Mouse (Mus musculus) MEL (cell line): Measurements from ENCODE around the gene Med11. TPM values are rescaled to one million over a fixed set of nuclear protein-coding genes. Genes with fewer than 3 reads are reported as not detected.

Source experiments
- DNase-seq: peaks from one replicate; pipeline ENCODE4 v3.0.0; 2011; ENCODE audit warnings: low read depth, low spot score
- H3K27ac ChIP-seq: 2 replicates; pipeline ENCODE4 v1.5.1; 2012; ENCODE audit warnings: low read depth, mild to moderate bottlenecking, control low read depth, low read length, moderate library complexity; ENCODE audit not compliant: control insufficient read depth
- H3K27me3 ChIP-seq, 2 experiments: fragments of 150-350 bp in 1 of 2; sonication (generic) in 1 of 2; 2 replicates each; pipeline ENCODE4 v1.6.1; 2012; ENCODE audit warnings: low read length in 2 of 2, mild to moderate bottlenecking in 2 of 2, improper control_type of control experiment in 1 of 2, moderate library complexity in 1 of 2; ENCODE audit not compliant: insufficient read depth in 2 of 2, control insufficient read depth in 1 of 2
- H3K36me3 ChIP-seq, 2 experiments: 2 replicates each; pipeline ENCODE4 v1.6.1; 2012 to 2014; ENCODE audit warnings: low read length in 2 of 2, improper control_type of control experiment in 1 of 2, inconsistent platforms in 1 of 2, mild to moderate bottlenecking in 1 of 2; ENCODE audit not compliant: insufficient read depth in 2 of 2, control insufficient read depth in 1 of 2
- H3K4me1 ChIP-seq, 2 experiments: fragments of 150-350 bp in 1 of 2; sonication (generic) in 1 of 2; 2 replicates each; pipeline ENCODE4 v1.6.1; 2012; ENCODE audit warnings: low read length in 2 of 2, improper control_type of control experiment in 1 of 2, mild to moderate bottlenecking in 1 of 2; ENCODE audit not compliant: insufficient read depth in 2 of 2, control insufficient read depth in 1 of 2
- H3K4me3 ChIP-seq, 2 experiments: fragments of 150-350 bp in 1 of 2; sonication (generic) in 1 of 2; 2 replicates each; pipeline ENCODE4 v1.5.1; 2012; ENCODE audit warnings: low read depth in 2 of 2, low read length in 2 of 2, mild to moderate bottlenecking in 2 of 2, moderate library complexity in 2 of 2, control low read depth in 1 of 2, improper control_type of control experiment in 1 of 2; ENCODE audit not compliant: control insufficient read depth in 1 of 2, insufficient read depth in 1 of 2
- H3K79me2 ChIP-seq: 2 replicates; pipeline ENCODE4 v1.6.1; 2012; ENCODE audit warnings: mild to moderate bottlenecking, low read length, moderate library complexity; ENCODE audit not compliant: control insufficient read depth, poor library complexity, insufficient read depth
- H3K9ac ChIP-seq: 2 replicates; pipeline ENCODE4 v1.6.1; 2012; ENCODE audit warnings: low read depth, mild to moderate bottlenecking, control low read depth, low read length, moderate library complexity; ENCODE audit not compliant: control insufficient read depth, poor library complexity, severe bottlenecking
- H3K9me3 ChIP-seq: fragments of 150-350 bp; sonication (generic); replicated peaks from 2 replicates; pipeline ENCODE4 v1.6.1; 2012; ENCODE audit warnings: mild to moderate bottlenecking, low read length, improper control_type of control experiment, moderate library complexity; ENCODE audit not compliant: insufficient read depth
- BHLHE40 ChIP-seq: IDR thresholded peaks from 2 replicates; pipeline ENCODE4 v1.6.1; 2012; ENCODE audit warnings: low read depth, mild to moderate bottlenecking, inconsistent platforms, low read length, improper control_type of control experiment, borderline replicate concordance
- CTCF ChIP-seq, 3 experiments: IDR thresholded peaks in 2 of 3; conservative IDR thresholded peaks in 1 of 3; 2 replicates each; pipeline ENCODE4 v1.5.1; 2011 to 2012; ENCODE audit warnings: low read length in 3 of 3, low read depth in 2 of 3, mild to moderate bottlenecking in 2 of 3, improper control_type of control experiment in 1 of 3, inconsistent platforms in 1 of 3, mixed read lengths in 1 of 3, moderate library complexity in 1 of 3; ENCODE audit not compliant: control insufficient read depth in 1 of 3, insufficient read depth in 1 of 3, poor library complexity in 1 of 3, severe bottlenecking in 1 of 3
- ELF1 ChIP-seq: IDR thresholded peaks from 2 replicates; pipeline ENCODE4 v1.6.1; 2014; ENCODE audit warnings: low read depth, mild to moderate bottlenecking, inconsistent platforms, low read length, improper control_type of control experiment, moderate library complexity
- EP300 ChIP-seq, 2 experiments: IDR thresholded peaks; 2 replicates each; pipeline ENCODE4 v1.6.1; 2011; ENCODE audit warnings: improper control_type of control experiment in 2 of 2, low read length in 2 of 2, low read depth in 1 of 2, mild to moderate bottlenecking in 1 of 2
- GABPA ChIP-seq: IDR thresholded peaks from 2 replicates; pipeline ENCODE4 v1.6.1; 2012; ENCODE audit warnings: low read depth, mild to moderate bottlenecking, inconsistent platforms, low read length, improper control_type of control experiment, moderate library complexity
- GATA1 ChIP-seq: IDR thresholded peaks from 2 replicates; pipeline ENCODE4 v1.6.1; 2011; ENCODE audit warnings: low read depth, low read length, improper control_type of control experiment
- HCFC1 ChIP-seq: IDR thresholded peaks from 2 replicates; pipeline ENCODE4 v1.6.1; 2012; ENCODE audit warnings: low read depth, mild to moderate bottlenecking, inconsistent platforms, low read length, improper control_type of control experiment, moderate library complexity
- KAT2A ChIP-seq: conservative IDR thresholded peaks from 2 replicates; pipeline ENCODE4 v1.6.1; 2012; ENCODE audit warnings: low read depth, low read length, improper control_type of control experiment, inconsistent platforms
- MAFK ChIP-seq: IDR thresholded peaks from 2 replicates; pipeline ENCODE4 v1.6.1; 2011; ENCODE audit warnings: low read depth, mild to moderate bottlenecking, low read length, improper control_type of control experiment, borderline replicate concordance
- MAX ChIP-seq: IDR thresholded peaks from 2 replicates; pipeline ENCODE4 v1.6.1; 2011; ENCODE audit warnings: low read length, improper control_type of control experiment
- MAZ ChIP-seq: IDR thresholded peaks from 2 replicates; pipeline ENCODE4 v1.6.1; 2012; ENCODE audit warnings: low read depth, mild to moderate bottlenecking, inconsistent platforms, low read length, improper control_type of control experiment
- MEF2A ChIP-seq: IDR thresholded peaks from 2 replicates; pipeline ENCODE4 v1.6.1; 2014; ENCODE audit warnings: low read depth, mild to moderate bottlenecking, inconsistent platforms, low read length, improper control_type of control experiment; ENCODE audit not compliant: poor library complexity, insufficient replicate concordance, severe bottlenecking; ENCODE audit errors: extremely low read depth
- MYC ChIP-seq: IDR thresholded peaks from 2 replicates; pipeline ENCODE4 v1.6.1; 2011; ENCODE audit warnings: low read depth, mild to moderate bottlenecking, low read length, improper control_type of control experiment, moderate library complexity
- NRF1 ChIP-seq: IDR thresholded peaks from 2 replicates; pipeline ENCODE4 v1.6.1; 2014; ENCODE audit warnings: low read depth, mild to moderate bottlenecking, inconsistent platforms, low read length, improper control_type of control experiment, moderate library complexity; ENCODE audit not compliant: poor library complexity, insufficient read depth, severe bottlenecking
- POLR2AphosphoS2 ChIP-seq: IDR thresholded peaks from 2 replicates; pipeline ENCODE4 v1.6.1; 2011; ENCODE audit warnings: low read length, improper control_type of control experiment
- RAD21 ChIP-seq: IDR thresholded peaks from 2 replicates; pipeline ENCODE4 v1.6.1; 2011; ENCODE audit warnings: mild to moderate bottlenecking, low read depth, low read length, improper control_type of control experiment
- SMC3 ChIP-seq: IDR thresholded peaks from 2 replicates; pipeline ENCODE4 v1.6.1; 2011; ENCODE audit warnings: low read depth, low read length, improper control_type of control experiment
- TAL1 ChIP-seq: IDR thresholded peaks from 2 replicates; pipeline ENCODE4 v1.6.1; 2012; ENCODE audit warnings: mild to moderate bottlenecking, inconsistent platforms, low read length, moderate library complexity, mixed read lengths
- TBP ChIP-seq: IDR thresholded peaks from 2 replicates; pipeline ENCODE4 v1.8.0; 2011; ENCODE audit warnings: low read depth, low read length, improper control_type of control experiment
- TCF12 ChIP-seq: IDR thresholded peaks from 2 replicates; pipeline ENCODE4 v1.6.1; 2014; ENCODE audit warnings: low read depth, mild to moderate bottlenecking, inconsistent platforms, low read length, improper control_type of control experiment, moderate library complexity
- USF2 ChIP-seq, 2 experiments: IDR thresholded peaks; 2 replicates each; pipeline ENCODE4 v1.6.1; 2011 to 2012; ENCODE audit warnings: improper control_type of control experiment in 2 of 2, low read length in 2 of 2, borderline replicate concordance in 1 of 2, inconsistent platforms in 1 of 2, low read depth in 1 of 2, mild to moderate bottlenecking in 1 of 2; ENCODE audit not compliant: insufficient read depth in 1 of 2
- ZMIZ1 ChIP-seq: IDR thresholded peaks from 2 replicates; pipeline ENCODE4 v1.6.1; 2012; ENCODE audit warnings: low read depth, mild to moderate bottlenecking, inconsistent platforms, low read length, improper control_type of control experiment, moderate library complexity
- ZNF384 ChIP-seq: IDR thresholded peaks from 2 replicates; pipeline ENCODE4 v1.6.1; 2012; ENCODE audit warnings: low read depth, mild to moderate bottlenecking, inconsistent platforms, low read length, improper control_type of control experiment
- polyA plus RNA-seq, 2 experiments: library from polyadenylated mRNA; stranded (reverse) in 1 of 2; unstranded in 1 of 2; fragments of >175 nt in 1 of 2; fragments of >200 nt in 1 of 2; gene quantifications; 2 replicates each; pipeline versions ENCODE4 v1.2.1 to v1.2.4; 2012; ENCODE audit warnings: low replicate concordance in 2 of 2, low read depth in 1 of 2; ENCODE audit not compliant: insufficient read length in 2 of 2, insufficient read depth in 1 of 2, missing spikeins in 1 of 2
- total RNA-seq: library from RNA; depleted of rRNA; stranded (reverse); fragments of 300-350 nt; gene quantifications from 2 replicates; pipeline ENCODE4 v1.2.3, GENCODE M21; 2012

Gene Med11
- total and polyA plus RNA-seq, 3 experiments, result 40.0 to 43.0 TPM; not detected in 1

- DNase-seq, result no peak
- Histone ChIP-seq H3K4me3 (no peak overlapping the region), H3K27ac (no peak overlapping the region), H3K9me3 (no peaks in the 10 kb centered on the region), H3K9ac (no peak overlapping the region), H3K36me3 (peaks cover 2 to 14% of the 10 kb centered on the region in 2 experiments; a peak in 3 of 4 replicates), H3K79me2 (no peaks in the 10 kb centered on the region), H3K27me3 (no peaks in the 10 kb centered on the region), H3K4me1 (peaks cover 7 to 28% of the 10 kb centered on the region in 2 experiments)
- TF ChIP-seq HCFC1 (no peak), POLR2AphosphoS2 (no peak), USF2 (IDR thresholded peaks at IDR 0.05; ENCODE audit: borderline replicate concordance in 1 of 2, insufficient read depth in 1 of 2, low read depth in 1 of 2, low read length in 2 of 2) (no peak), GATA1 (no peak), TCF12 (no peak), ZNF384 (no peak), BHLHE40 (no peak), MAZ (no peak), CTCF (IDR thresholded peaks at IDR 0.05 in 2 of 3, conservative IDR thresholded peaks at IDR 0.05 in 1 of 3; ENCODE audit: control insufficient read depth in 1 of 3, insufficient read depth in 1 of 3, low read depth in 2 of 3, low read length in 3 of 3, poor library complexity in 1 of 3, severe bottlenecking in 1 of 3) (no peak), NRF1 (no peak), ZMIZ1 (no peak), KAT2A (no peak), MAFK (no peak), GABPA (no peak), TAL1 (no peak), MEF2A (no peak), RAD21 (no peak), ELF1 (no peak)
Measured at GRCm38 (mm10) chr11:70444667-70445066, 7.1 kb upstream of the Med11 start.

GRCm38 (mm10) chr11:70446756-70447155 is 5.0 kb upstream of the Med11 start:
- peaks cover 11 to 43% of the 10 kb centered on the region in 2 experiments for H3K4me1 ChIP-seq
- H3K36me3 ChIP-seq, result peaks cover 0 to 24% of the 10 kb centered on the region in 2 experiments; a peak in 2 of 4 replicates
- no peak overlapping the region for H3K4me3 ChIP-seq
- no peak for TF ChIP-seq TBP
- TF ChIP-seq ZNF384, result no peak
- TF ChIP-seq CTCF (IDR thresholded peaks at IDR 0.05 in 2 of 3, conservative IDR thresholded peaks at IDR 0.05 in 1 of 3; ENCODE audit: control insufficient read depth in 1 of 3, insufficient read depth in 1 of 3, low read depth in 2 of 3, low read length in 3 of 3, poor library complexity in 1 of 3, severe bottlenecking in 1 of 3), result peak; percentile 10 to 29 (median 22); a peak in 3 of 6 replicates
- no peak for TF ChIP-seq MYC
- no peak for TF ChIP-seq EP300 (IDR thresholded peaks at IDR 0.05; ENCODE audit: low read depth in 1 of 2, low read length in 2 of 2)
- no peak for TF ChIP-seq HCFC1
- no peak for TF ChIP-seq MAX
- TF ChIP-seq SMC3, result no peak
- H3K27ac ChIP-seq, result peak overlapping the region; percentile 56
- H3K9me3 ChIP-seq, result no peaks in the 10 kb centered on the region
- H3K9ac ChIP-seq, result peak overlapping the region; percentile 26; the same call in 1 of the 2 replicates
- H3K27me3 ChIP-seq, result no peaks in the 10 kb centered on the region
- peaks cover under 1% of the 10 kb centered on the region; the same call in 1 of the 2 replicates for H3K79me2 ChIP-seq
- DNase-seq, result peak; percentile 66
